Mouse (Mus musculus) erythroblast, embryonic 14.5 days (primary cell): ENCODE results near the gene Mmp15.

Experiments
- GATA1 ChIP-seq: IDR thresholded peaks from 2 replicates; pipeline ENCODE4 v1.6.1; 2012; ENCODE audit warnings: low read length, inconsistent platforms, mixed read lengths
- TAL1 ChIP-seq: IDR thresholded peaks from 3 replicates; pipeline ENCODE4 v1.6.1; 2012; ENCODE audit warnings: low read length, inconsistent platforms, mixed read lengths

GRCm38 (mm10) chr8:95409518-95409917 is 57.5 kb downstream of the Mmp15 start:
- no peak for TF ChIP-seq GATA1
- no peak for TF ChIP-seq TAL1
